11 mouse cellular contexts compared by ENCODE assay signal in genomic region chr14:25594611-25595010, GRCm38 (mm10).
DNase-seq lines count a peak whose midpoint lies in the region; ATAC-seq and TF ChIP-seq lines count a peak whose summit lies in the region.
"Had no signal": no experiment of that assay in that cellular context is flagged by ENCODE, and none has a peak within 500 bp of the region (broad histone marks: within the 10 kb centered on the region; RNA-seq: fewer than 3 reads in every experiment).

No protein-coding gene starts in this region.

- no peak overlapping the region for H3K27ac ChIP-seq in liver, adult 2 months (replicated peaks; ENCODE audit: insufficient read depth, low read depth, low read length)
- H3K27ac ChIP-seq in embryonic facial prominence, embryonic 14.5 days (replicated peaks; ENCODE audit: low read depth, low read length), result peak overlapping the region; percentile 73
- H3K27ac ChIP-seq in midbrain, embryonic 16.5 days (ENCODE audit: low read length), result peak overlapping the region; percentile 82
- H3K27ac ChIP-seq: lung, embryonic 15.5 days had no signal

- no peak overlapping the region for H3K9ac ChIP-seq in liver, adult 2 months (ENCODE audit: low read depth, low read length)
- no peak overlapping the region for H3K9ac ChIP-seq in embryonic facial prominence, embryonic 14.5 days (ENCODE audit: low read depth, low read length)
- no peak overlapping the region for H3K9ac ChIP-seq in midbrain, embryonic 16.5 days (ENCODE audit: low read depth, low read length)
- H3K9ac ChIP-seq: lung, embryonic 15.5 days had no signal

- peaks cover 8% of the 10 kb centered on the region; the same call in 1 of the 2 replicates for H3K79me2 ChIP-seq in liver, adult 2 months (ENCODE audit: control insufficient read depth, insufficient read depth, low read length)

- peak; percentile 49 for DNase-seq in liver, adult 2 months (ENCODE audit: extremely low read depth, low read depth, low spot score)
- DNase-seq in liver, result no peak
- DNase-seq in embryonic facial prominence, embryonic 14.5 days (ENCODE audit: low spot score), result no peak
- peak; percentile 44 for DNase-seq in kidney, adult 18-20 months
- no peak for DNase-seq in retina, postnatal 1 day
- DNase-seq in embryo, embryonic 11 days, result no peak
- DNase-seq: adrenal gland, postnatal 25 days had no signal

- TF ChIP-seq POLR2A in liver, adult 2 months (IDR thresholded peaks at IDR 0.05; ENCODE audit: extremely low read depth, insufficient read depth, low read length), result no peak

- TF ChIP-seq CTCF in liver, adult 2 months (IDR thresholded peaks at IDR 0.05; ENCODE audit: low read depth, low read length), result no peak

- ATAC-seq in embryonic facial prominence, embryonic 14.5 days (ENCODE audit: low read depth), result no peak; the same call in 1 of the 2 replicates
- no peak for ATAC-seq in midbrain, embryonic 16.5 days
- ATAC-seq in activated CD4-positive, CD25-positive, alpha-beta regulatory T cell, adult 4 months, result no peak

- peaks cover 12% of the 10 kb centered on the region for H3K4me1 ChIP-seq in liver, adult 2 months (ENCODE audit: control insufficient read depth, insufficient read depth, low read length)
- H3K4me1 ChIP-seq in embryonic facial prominence, embryonic 14.5 days (ENCODE audit: control insufficient read depth, insufficient read depth, low read length), result peaks cover 26% of the 10 kb centered on the region
- H3K4me1 ChIP-seq in midbrain, embryonic 16.5 days (ENCODE audit: control insufficient read depth, insufficient read depth, low read length), result peaks cover 25% of the 10 kb centered on the region

- no peaks in the 10 kb centered on the region for H3K27me3 ChIP-seq in liver, adult 2 months (ENCODE audit: control insufficient read depth, insufficient read depth, low read length)
- no peaks in the 10 kb centered on the region for H3K27me3 ChIP-seq in embryonic facial prominence, embryonic 14.5 days (replicated peaks; ENCODE audit: control insufficient read depth, insufficient read depth, low read length)
- no peaks in the 10 kb centered on the region for H3K27me3 ChIP-seq in midbrain, embryonic 16.5 days (ENCODE audit: control insufficient read depth, insufficient read depth, low read depth, low read length)
- H3K27me3 ChIP-seq: CH12.LX; lung, embryonic 15.5 days had no signal

- no peaks in the 10 kb centered on the region for H3K9me3 ChIP-seq in embryonic facial prominence, embryonic 14.5 days (ENCODE audit: control insufficient read depth, low read length)
- H3K9me3 ChIP-seq in midbrain, embryonic 16.5 days (replicated peaks; ENCODE audit: control insufficient read depth, low read length, poor library complexity, severe bottlenecking), result no peaks in the 10 kb centered on the region
- H3K9me3 ChIP-seq: lung, embryonic 15.5 days had no signal

- peaks cover 2% of the 10 kb centered on the region for H3K36me3 ChIP-seq in liver, adult 2 months (ENCODE audit: control insufficient read depth, insufficient read depth, low read length)
- H3K36me3 ChIP-seq in embryonic facial prominence, embryonic 14.5 days (ENCODE audit: control insufficient read depth, insufficient read depth, low read length), result peaks cover 19% of the 10 kb centered on the region
- peaks cover 6% of the 10 kb centered on the region; the same call in 1 of the 2 replicates for H3K36me3 ChIP-seq in midbrain, embryonic 16.5 days (ENCODE audit: control insufficient read depth, insufficient read depth, low read length)

- H3K4me3 ChIP-seq in liver, adult 2 months (ENCODE audit: insufficient read depth, low read depth, low read length), result no peak overlapping the region
- no peak overlapping the region for H3K4me3 ChIP-seq in embryonic facial prominence, embryonic 14.5 days (ENCODE audit: low read depth, low read length)
- no peak overlapping the region for H3K4me3 ChIP-seq in midbrain, embryonic 16.5 days (ENCODE audit: low read depth, low read length)
- H3K4me3 ChIP-seq: lung, embryonic 15.5 days had no signal

- H3K4me2 ChIP-seq in embryonic facial prominence, embryonic 14.5 days (ENCODE audit: low read depth, low read length), result no peak overlapping the region
- no peak overlapping the region for H3K4me2 ChIP-seq in midbrain, embryonic 16.5 days (ENCODE audit: low read length)
- H3K4me2 ChIP-seq: lung, embryonic 15.5 days had no signal

- 53% methylated on average over 4 of the region's 4 CpGs for WGBS in liver, adult 2 months
- WGBS in embryonic facial prominence, embryonic 14.5 days, result 48% methylated on average over 4 of the region's 4 CpGs
- whole genome bisulfite sequencing in midbrain, embryonic 16.5 days, result 54% methylated on average over 4 of the region's 4 CpGs

Comparison
In these comparisons a context has a peak if more than half of its experiments do, and no peak if none do; other contexts are left out.
1. DNase-seq: peak in liver, adult 2 months (single experiment) and kidney, adult 18-20 months (single experiment); none in liver (single experiment), embryonic facial prominence, embryonic 14.5 days (single experiment), retina, postnatal 1 day (single experiment) and embryo, embryonic 11 days (single experiment).